Mouse (Mus musculus): ENCODE results near the gene Tnr.

DNA sequence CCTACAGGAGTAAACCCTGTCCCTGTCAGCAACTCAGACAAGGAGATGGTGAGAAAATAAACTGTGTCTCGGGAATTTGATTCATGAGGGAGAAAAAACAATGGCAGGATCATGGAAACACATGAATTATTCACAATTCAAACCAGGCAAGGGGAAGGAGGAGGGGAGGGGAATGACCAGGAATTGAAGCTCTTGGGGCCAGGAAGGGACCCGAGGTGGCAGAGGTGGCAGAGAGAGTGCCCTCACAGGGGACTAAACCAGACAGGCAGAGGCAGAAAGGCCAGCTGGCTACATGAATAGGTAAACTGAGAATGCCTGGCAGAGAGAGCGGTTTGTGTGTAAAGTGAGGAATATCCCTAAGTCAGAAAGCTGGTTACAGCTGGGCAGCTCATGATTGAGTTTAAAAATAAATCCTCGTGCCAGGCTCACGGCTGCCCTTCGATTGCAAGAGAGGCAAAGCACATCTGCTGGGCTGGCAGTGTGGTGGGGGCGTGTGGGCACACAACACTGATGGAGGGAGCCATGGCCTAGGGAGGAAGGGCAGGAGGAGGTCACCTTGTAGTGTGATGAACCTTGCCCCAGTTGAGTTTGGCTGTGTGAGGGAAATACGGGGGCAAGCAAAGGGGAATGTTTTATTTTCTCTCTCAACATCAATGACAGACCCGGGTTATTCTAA is 22.0 kb downstream of the Tnr start:
- TF ChIP-seq NRF1 (IDR thresholded peaks at IDR 0.05; ENCODE audit: insufficient read depth, low read depth, low read length, poor library complexity, severe bottlenecking) (no peak), JUND (IDR thresholded peaks at IDR 0.05; ENCODE audit: low read depth, low read length) (no peak), MAFK (IDR thresholded peaks at IDR 0.05; ENCODE audit: borderline replicate concordance, low read depth, low read length) (no peak), CTCF (IDR thresholded peaks at IDR 0.05 in 2 of 3, conservative IDR thresholded peaks at IDR 0.05 in 1 of 3; ENCODE audit: control insufficient read depth in 1 of 3, insufficient read depth in 1 of 3, low read depth in 2 of 3, low read length in 3 of 3, poor library complexity in 1 of 3, severe bottlenecking in 1 of 3) (no peak), MAX (IDR thresholded peaks at IDR 0.05; ENCODE audit: low read length) (no peak), POLR2A (IDR thresholded peaks at IDR 0.05; ENCODE audit: control insufficient read depth in 1 of 2, insufficient read depth in 1 of 2, low read depth in 1 of 2, low read length in 2 of 2, poor library complexity in 1 of 2) (no peak), RCOR1 (IDR thresholded peaks at IDR 0.05; ENCODE audit: low read depth, low read length) (no peak), ZMIZ1 (IDR thresholded peaks at IDR 0.05; ENCODE audit: low read depth, low read length) (no peak), GABPA (IDR thresholded peaks at IDR 0.05; ENCODE audit: low read depth, low read length) (no peak), SIN3A (IDR thresholded peaks at IDR 0.05; ENCODE audit: low read length) (no peak), USF2 (IDR thresholded peaks at IDR 0.05; ENCODE audit: borderline replicate concordance in 1 of 2, insufficient read depth in 1 of 2, low read depth in 1 of 2, low read length in 2 of 2) (no peak), RAD21 (IDR thresholded peaks at IDR 0.05; ENCODE audit: low read depth, low read length) (no peak)
